Comparison of ENCODE assay signal across 32 mouse cellular contexts in the genomic region with DNA sequence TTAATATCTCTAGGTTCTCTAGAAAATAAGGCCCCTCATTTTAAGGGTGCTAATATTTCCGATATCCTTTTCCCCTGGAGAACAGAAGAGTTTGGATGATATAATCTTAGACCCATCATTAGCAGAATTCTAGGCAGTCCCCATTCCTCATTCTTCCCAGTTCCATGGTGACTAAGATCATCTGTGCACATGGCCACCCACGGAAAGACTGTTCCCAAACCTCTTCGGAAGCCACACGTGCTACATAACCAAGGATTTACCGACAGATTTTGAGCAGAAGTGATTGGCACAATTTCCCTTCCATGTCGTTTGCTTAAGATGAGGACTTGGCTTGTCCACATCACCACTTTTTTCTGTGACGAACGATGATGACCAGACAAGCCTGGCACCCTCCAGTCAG.
DNase-seq lines count a peak whose midpoint lies in the region; ATAC-seq lines count a peak whose summit lies in the region.
"Had no signal": no experiment of that assay in that cellular context is flagged by ENCODE, and none has a peak within 500 bp of the region (broad histone marks: within the 10 kb centered on the region; RNA-seq: fewer than 3 reads in every experiment).

No protein-coding gene starts in this region.

- H3K4me1 ChIP-seq in kidney, embryonic 14.5 days (ENCODE audit: control insufficient read depth, insufficient read depth, low read length): no peaks in the 10 kb centered on the region
- H3K4me1 ChIP-seq: embryonic facial prominence, embryonic 13.5 days; forebrain, embryonic 10.5 days; forebrain, embryonic 15.5 days; heart, embryonic 12.5 days; limb, embryonic 12.5 days; lung, embryonic 15.5 days; midbrain, embryonic 10.5 days; midbrain, embryonic 15.5 days had no signal

- H3K27ac ChIP-seq in kidney, embryonic 14.5 days (ENCODE audit: low read depth, low read length): no peak overlapping the region
- H3K27ac ChIP-seq: embryonic facial prominence, embryonic 13.5 days; forebrain, embryonic 10.5 days; forebrain, embryonic 15.5 days; gastrocnemius, adult 2 months; hindbrain, embryonic 14.5 days; limb, embryonic 12.5 days; lung, embryonic 15.5 days; midbrain, embryonic 10.5 days; midbrain, embryonic 15.5 days had no signal

- WGBS in kidney, embryonic 14.5 days: 87% methylated on average over 8 of the region's 8 CpGs

- no peaks in the 10 kb centered on the region for H3K9me3 ChIP-seq in kidney, embryonic 14.5 days (ENCODE audit: control insufficient read depth, low read length)
- H3K9me3 ChIP-seq: embryonic facial prominence, embryonic 13.5 days; forebrain, embryonic 10.5 days; forebrain, embryonic 15.5 days; heart, embryonic 12.5 days; limb, embryonic 12.5 days; lung, embryonic 15.5 days; midbrain, embryonic 10.5 days; midbrain, embryonic 15.5 days had no signal

- no peaks in the 10 kb centered on the region for H3K27me3 ChIP-seq in kidney, embryonic 14.5 days (ENCODE audit: control insufficient read depth, insufficient read depth, low read length)
- H3K27me3 ChIP-seq: embryonic facial prominence, embryonic 13.5 days; forebrain, embryonic 15.5 days; heart, embryonic 12.5 days; limb, embryonic 12.5 days; lung, embryonic 15.5 days; midbrain, embryonic 15.5 days had no signal

- peak; percentile 8 to 22 for DNase-seq in frontal cortex, postnatal 36 days (ENCODE audit: low spot score in 2 of 2)
- no peak for DNase-seq in frontal cortex, postnatal 25 days (ENCODE audit: low spot score in 2 of 2)
- peak; percentile 22 to 38 for DNase-seq in left cerebral cortex, postnatal 14 days (ENCODE audit: low spot score in 2 of 2)
- no peak for DNase-seq in left cerebral cortex, postnatal 10 days (ENCODE audit: extremely low spot score in 1 of 2, low spot score in 2 of 2)
- peak; percentile 34 to 38 for DNase-seq in layer of hippocampus, adult 8-10 months (ENCODE audit: low spot score in 2 of 2)
- peak; percentile 26 to 39 for DNase-seq in right cerebral cortex, postnatal 10 days (ENCODE audit: low spot score in 2 of 2)
- DNase-seq in kidney, postnatal 10 days: no peak
- DNase-seq: adrenal gland, postnatal 25 days; cerebellum, adult 18-20 months; cerebellum, postnatal 10 days; gastrocnemius, adult 2 months; gastrocnemius, postnatal 36 days; heart, adult 18-20 months; heart, postnatal 4 days; kidney, adult 9 months; kidney, postnatal 25 days; spleen, adult 18-20 months; thymus, adult 18-20 months; thymus, postnatal 25 days had no signal

- H3K9ac ChIP-seq in kidney, embryonic 14.5 days (ENCODE audit: low read depth, low read length): no peak overlapping the region
- H3K9ac ChIP-seq: embryonic facial prominence, embryonic 13.5 days; forebrain, embryonic 15.5 days; heart, embryonic 12.5 days; hindbrain, embryonic 14.5 days; limb, embryonic 12.5 days; lung, embryonic 15.5 days; midbrain, embryonic 15.5 days had no signal

- no peak for ATAC-seq in kidney, embryonic 14.5 days (ENCODE audit: low FRiP score, low TSS enrichment)
- ATAC-seq: forebrain, embryonic 15.5 days; intestine, postnatal 0 days; midbrain, embryonic 15.5 days; Patski had no signal

- H3K4me3 ChIP-seq in kidney, embryonic 14.5 days (ENCODE audit: low read length): no peak overlapping the region
- H3K4me3 ChIP-seq: embryonic facial prominence, embryonic 13.5 days; forebrain, embryonic 10.5 days; forebrain, embryonic 15.5 days; gastrocnemius, adult 2 months; heart, embryonic 12.5 days; limb, embryonic 12.5 days; lung, embryonic 15.5 days; midbrain, embryonic 10.5 days; midbrain, embryonic 15.5 days had no signal

- H3K36me3 ChIP-seq in kidney, embryonic 14.5 days (ENCODE audit: control insufficient read depth, insufficient read depth, low read length): no peaks in the 10 kb centered on the region
- H3K36me3 ChIP-seq: embryonic facial prominence, embryonic 13.5 days; forebrain, embryonic 10.5 days; forebrain, embryonic 15.5 days; heart, embryonic 12.5 days; limb, embryonic 12.5 days; lung, embryonic 15.5 days; midbrain, embryonic 10.5 days; midbrain, embryonic 15.5 days had no signal

- intact Hi-C loops in left cerebral cortex, postnatal 14 days (cut with DNase I): no loop called here
- intact Hi-C loops in left cerebral cortex, postnatal 10 days (cut with DNase I): no loop called here

- no peak overlapping the region for H3K4me2 ChIP-seq in kidney, embryonic 14.5 days (replicated peaks; ENCODE audit: low read depth, low read length)
- H3K4me2 ChIP-seq: embryonic facial prominence, embryonic 13.5 days; forebrain, embryonic 15.5 days; heart, embryonic 12.5 days; hindbrain, embryonic 14.5 days; limb, embryonic 12.5 days; liver, embryonic 11.5 days; lung, embryonic 15.5 days; midbrain, embryonic 15.5 days had no signal

Comparison
In these comparisons a context has a peak if more than half of its experiments do, and no peak if none do; other contexts are left out.
1. DNase-seq: peak in frontal cortex, postnatal 36 days (2 of 2), left cerebral cortex, postnatal 14 days (2 of 2), layer of hippocampus, adult 8-10 months (2 of 2) and right cerebral cortex, postnatal 10 days (2 of 2); none in frontal cortex, postnatal 25 days (0 of 2), left cerebral cortex, postnatal 10 days (0 of 2) and kidney, postnatal 10 days (single experiment).